Mouse (Mus musculus): ENCODE data around the gene Fam126a.
A peak's percentile ranks its signal among the peaks of the same experiment; 100 is the strongest.

The Fam126a gene

DNA sequence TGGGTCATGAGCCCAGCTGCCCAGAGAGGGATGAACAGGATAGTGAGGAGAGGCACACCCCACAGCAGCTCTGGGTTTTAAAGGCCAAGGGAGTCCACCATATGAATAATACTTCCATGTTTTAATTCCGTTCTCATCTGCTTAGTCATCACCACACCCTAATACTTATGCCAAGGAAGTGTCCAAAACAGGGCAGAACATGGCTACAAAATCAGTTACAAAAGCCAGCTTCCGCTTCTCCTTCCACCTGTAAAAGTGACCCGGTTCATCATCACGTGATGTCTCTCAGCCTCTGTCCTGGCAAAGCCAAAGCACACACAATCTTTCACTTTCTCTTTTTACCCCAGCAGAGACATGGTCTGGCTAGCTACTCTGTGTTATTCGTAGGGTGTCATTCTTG is 8.9 kb upstream of the Fam126a start:
- DNase-seq (ENCODE audit: low spot score) = no peak

DNA sequence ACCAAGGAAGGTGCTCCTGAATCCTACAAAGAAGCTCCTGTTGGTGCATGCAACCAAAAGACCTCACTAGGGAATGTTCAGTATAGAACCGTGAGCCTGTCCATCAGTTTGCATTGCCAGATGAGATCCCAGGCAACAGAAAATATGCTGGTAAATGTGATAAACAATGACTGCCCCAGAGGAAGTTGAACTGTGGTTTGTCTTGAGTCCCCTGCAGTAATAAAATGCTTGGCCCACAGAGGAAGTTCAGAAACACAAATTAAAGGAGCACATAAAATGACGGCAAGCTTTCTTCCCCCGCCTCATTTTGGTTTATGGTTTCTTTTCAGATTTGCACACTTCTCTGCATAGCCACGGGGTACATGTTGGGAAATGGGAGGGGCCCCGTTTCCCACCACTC is 8.3 kb upstream of the Fam126a start:
- DNase-seq (ENCODE audit: low spot score) = no peak

GRCm38 (mm10) chr5:24038190-24038589 is 7.7 kb upstream of the Fam126a start:
- no peak for DNase-seq (ENCODE audit: low spot score)

GRCm38 (mm10) chr5:24036731-24037130 is 6.2 kb upstream of the Fam126a start:
- DNase-seq (ENCODE audit: low spot score) = no peak

GRCm38 (mm10) chr5:24034970-24035369 is 4.5 kb upstream of the Fam126a start:
- no peak for DNase-seq (ENCODE audit: low spot score)

DNA sequence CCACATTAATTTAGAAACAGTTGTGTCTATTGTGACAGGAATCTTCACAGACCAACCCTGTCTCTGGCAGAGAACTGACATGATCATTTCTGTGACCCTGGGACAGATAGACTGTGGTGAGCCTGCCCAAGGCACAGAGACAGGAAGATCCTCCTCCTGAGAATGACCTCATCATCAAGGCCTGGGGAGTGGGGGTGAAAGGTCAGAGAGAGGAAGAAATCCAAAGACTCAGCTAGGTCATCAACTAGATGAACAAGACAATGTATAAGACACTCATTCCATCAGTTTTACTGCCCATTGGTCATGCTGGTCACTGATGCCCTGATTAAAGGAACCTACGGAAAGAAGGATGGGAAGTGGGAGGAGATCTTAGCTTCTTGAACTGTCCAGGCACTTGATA is 3.6 kb upstream of the Fam126a start:
- DNase-seq (ENCODE audit: low spot score) = no peak

GRCm38 (mm10) chr5:24029946-24030578 is 428 bp downstream of the Fam126a start:
- DNase-seq (ENCODE audit: low spot score) = peak; percentile 61

GRCm38 (mm10) chr5:24029331-24029771 is 1.1 kb downstream of the Fam126a start:
- DNase-seq (ENCODE audit: low spot score) = peak; percentile 79

DNA sequence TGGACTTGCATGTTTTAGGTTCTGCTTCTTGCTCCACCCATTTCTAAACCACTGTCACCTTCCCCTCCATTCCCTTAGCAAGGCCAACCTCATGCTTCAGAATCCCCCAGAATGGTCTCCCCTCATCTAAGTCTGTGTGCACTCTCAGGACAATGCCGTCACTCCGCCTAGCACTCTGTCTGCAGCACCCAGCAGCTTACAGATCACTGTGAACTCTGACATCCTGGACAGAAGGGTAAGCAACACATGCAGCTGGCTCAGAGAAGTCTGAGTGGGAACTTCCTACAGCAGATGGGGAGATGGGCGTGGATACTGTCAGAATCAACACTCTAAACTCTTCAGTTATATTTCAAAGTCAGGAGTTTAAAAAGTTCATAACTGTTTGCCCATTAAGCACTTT is 5.5 kb downstream of the Fam126a start:
- peak; percentile 9 for DNase-seq (ENCODE audit: low spot score)

- no peak for DNase-seq (ENCODE audit: low spot score)
Observed at GRCm38 (mm10) chr5:24023226-24023625, 7.3 kb downstream of the Fam126a start.

DNA sequence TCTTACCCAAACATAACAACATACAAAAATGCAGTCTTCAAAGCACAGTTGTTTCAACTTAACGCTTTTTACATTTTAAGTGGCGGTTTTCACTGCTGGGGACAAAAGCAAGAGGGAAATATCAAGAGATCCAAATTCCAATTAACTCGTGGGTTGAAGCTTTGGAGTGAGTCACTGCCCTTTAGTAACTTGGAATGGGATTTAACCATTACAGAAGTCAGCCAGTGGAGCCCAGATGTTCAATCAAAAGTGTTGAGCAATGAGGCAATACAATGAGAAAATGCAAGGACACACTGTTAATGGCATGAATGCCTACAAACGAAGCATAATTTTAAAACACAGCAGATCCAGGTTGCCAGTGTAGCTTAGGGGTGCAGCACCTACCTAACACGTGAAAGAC is 8.8 kb downstream of the Fam126a start:
- no peak for DNase-seq (ENCODE audit: low spot score)

GRCm38 (mm10) chr5:24020380-24020779 is 10.1 kb downstream of the Fam126a start:
- no peak for DNase-seq (ENCODE audit: low spot score)

- no peak for DNase-seq (ENCODE audit: low spot score)
Observed at GRCm38 (mm10) chr5:24019341-24020185, 10.9 kb downstream of the Fam126a start.

- DNase-seq (ENCODE audit: low spot score) = no peak
Observed at GRCm38 (mm10) chr5:24018621-24019261, 11.7 kb downstream of the Fam126a start.

GRCm38 (mm10) chr5:24016912-24017311 is 13.6 kb downstream of the Fam126a start:
- DNase-seq (ENCODE audit: low spot score) = no peak

DNA sequence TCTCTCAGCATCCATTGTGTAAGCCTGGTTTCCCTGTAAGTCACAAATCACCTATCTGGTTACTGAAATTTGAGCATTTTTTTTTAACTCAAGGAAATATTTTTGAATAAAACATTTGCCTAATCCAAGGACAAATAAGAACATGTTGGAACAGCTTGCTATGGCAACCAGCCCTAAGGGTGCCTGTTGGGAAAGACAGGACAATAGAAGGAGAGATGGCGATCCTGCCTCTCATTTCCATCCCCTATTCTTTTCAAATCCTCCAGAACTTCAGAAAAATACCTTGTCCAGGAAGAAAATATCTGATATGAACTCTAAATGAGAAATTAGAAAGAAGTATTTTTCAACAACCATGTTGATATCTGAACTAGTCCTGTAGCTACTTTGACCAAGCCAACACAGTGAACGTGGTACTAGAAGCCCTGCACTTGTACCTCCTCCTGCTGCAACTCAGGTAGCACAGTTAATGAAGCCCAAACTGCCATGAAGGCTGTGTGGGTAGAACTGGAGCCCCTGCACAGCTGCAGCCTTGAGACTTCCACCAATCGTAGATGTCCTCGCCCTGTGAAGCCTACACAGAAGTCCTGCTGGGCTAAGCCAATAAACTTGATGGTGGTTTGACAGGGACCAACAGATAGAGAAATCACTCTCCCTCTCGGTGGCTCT is 17.0 kb downstream of the Fam126a start:
- DNase-seq (ENCODE audit: low spot score) = no peak

DNA sequence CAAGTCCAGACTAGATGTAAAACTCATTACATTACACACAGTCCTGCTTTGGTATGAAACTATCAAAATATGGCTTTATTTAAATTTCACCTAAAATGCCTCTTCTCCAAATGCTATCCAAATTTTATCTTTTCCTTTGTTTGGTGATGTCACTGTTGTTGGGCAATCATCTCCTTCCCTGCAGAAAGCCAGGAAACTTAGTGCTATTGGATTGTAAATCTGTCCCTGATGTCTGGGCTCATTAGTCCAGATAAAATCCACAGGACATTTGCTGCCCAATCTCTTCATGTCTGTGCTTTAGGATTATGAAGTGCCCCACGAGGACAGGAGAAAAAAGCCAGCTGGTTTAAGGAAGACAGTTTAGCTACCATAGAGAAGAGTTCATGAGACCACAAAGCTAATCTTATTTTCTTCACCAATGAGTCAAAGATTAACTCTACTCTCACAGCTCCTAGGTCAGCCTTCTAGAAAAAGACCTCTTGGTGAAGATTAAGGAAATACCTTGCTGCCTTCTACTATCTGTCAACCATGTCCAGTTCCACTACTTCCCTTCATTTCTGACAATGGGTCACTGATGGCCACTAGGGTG is 31.3 kb downstream of the Fam126a start:
- no peak for DNase-seq (ENCODE audit: low spot score)

- no peak for DNase-seq (ENCODE audit: low spot score)
Observed at GRCm38 (mm10) chr5:23995951-23996350, 34.5 kb downstream of the Fam126a start.

GRCm38 (mm10) chr5:23994929-23995328 is 35.6 kb downstream of the Fam126a start:
- no peak for DNase-seq (ENCODE audit: low spot score)

DNA sequence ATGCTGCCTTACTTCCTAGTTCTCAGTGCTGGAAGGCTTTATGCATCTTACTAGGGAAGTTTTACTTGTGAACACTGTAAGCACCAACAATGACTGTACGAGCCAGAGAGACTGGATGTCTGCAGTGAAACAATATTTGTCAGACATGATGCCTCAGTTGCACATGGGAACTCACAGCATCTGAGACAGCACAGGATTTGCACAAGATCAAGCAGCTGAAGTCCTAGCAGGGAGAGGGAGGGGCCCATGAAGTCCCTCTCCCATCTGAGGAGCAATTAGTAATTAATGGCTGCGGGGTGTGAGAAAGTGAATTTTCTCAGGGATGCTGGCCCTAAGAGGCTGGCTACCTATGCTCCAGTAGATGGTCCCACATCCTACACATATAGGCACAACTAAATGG is 36.3 kb downstream of the Fam126a start:
- no peak for DNase-seq (ENCODE audit: low spot score)

DNA sequence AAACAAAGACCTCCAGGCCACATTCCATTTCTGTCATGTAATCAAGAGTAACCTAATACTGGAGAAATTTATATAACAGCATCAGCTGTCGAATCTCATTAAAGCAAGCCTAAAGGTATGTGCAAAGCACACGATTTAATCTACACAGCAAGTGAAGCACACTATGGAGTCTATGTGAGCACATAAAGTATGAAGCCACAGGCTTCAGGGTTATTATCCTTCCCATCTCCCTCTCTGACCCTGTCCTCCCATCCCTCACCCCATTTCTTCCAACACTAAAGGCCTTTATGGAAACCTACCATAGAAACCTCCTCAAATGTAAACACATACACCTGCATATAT is 37.0 kb downstream of the Fam126a start:
- DNase-seq (ENCODE audit: low spot score) = peak; percentile 9

DNA sequence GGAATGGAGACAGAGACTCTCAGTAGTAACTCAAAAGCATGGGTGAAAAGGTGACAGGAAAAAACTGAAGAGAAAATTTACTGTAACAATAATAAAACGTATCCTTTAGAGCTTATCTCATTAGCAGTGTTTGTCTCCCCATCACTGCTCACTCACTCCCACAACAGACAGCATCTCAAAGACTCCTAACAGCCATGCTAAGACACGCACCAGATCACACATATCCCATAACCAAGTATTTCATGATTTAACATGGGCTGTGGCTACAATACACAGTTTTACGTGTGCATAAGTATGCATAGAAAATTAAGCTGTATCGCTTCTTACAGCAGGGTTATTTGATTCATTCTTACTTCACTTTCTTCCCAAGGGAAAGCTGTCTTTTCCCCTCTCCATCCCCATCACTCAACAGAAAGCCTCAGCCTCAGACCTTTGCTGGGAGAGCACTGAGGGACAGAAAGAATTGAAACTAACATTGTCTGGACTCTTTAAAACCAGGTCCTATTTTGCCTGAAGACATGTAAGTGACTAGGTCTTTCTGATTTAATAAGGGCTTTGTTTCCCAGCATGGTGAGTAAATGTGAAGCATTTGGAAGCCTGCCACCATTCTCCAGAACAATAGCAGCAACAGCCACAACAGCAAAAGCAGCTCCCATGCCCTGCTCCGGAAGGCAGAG is 37.5 kb downstream of the Fam126a start:
- no peak for DNase-seq (ENCODE audit: low spot score)

Data from embryo, embryonic 10 days (tissue).